Mouse (Mus musculus) thymus, adult 2 months (tissue): ENCODE results near the gene Wnt4. TPM values are rescaled to one million over a fixed set of nuclear protein-coding genes. Genes with fewer than 3 reads are reported as not detected.

Source experiments
- DNase-seq: peaks from one replicate; pipeline ENCODE4 v3.0.0; 2021
- H3K27ac ChIP-seq: fragments of 200-500 bp; 2 replicates; pipeline ENCODE4 v1.5.1; 2012; ENCODE audit warnings: low read length, control low read depth; ENCODE audit not compliant: control insufficient read depth, insufficient read depth
- H3K27me3 ChIP-seq: fragments of 200-500 bp; 2 replicates; pipeline ENCODE4 v1.6.1; 2012; ENCODE audit warnings: mild to moderate bottlenecking, low read length, moderate library complexity, mixed read lengths; ENCODE audit not compliant: control insufficient read depth, insufficient read depth
- H3K36me3 ChIP-seq: fragments of 200-500 bp; 2 replicates; pipeline ENCODE4 v1.6.1; 2012; ENCODE audit warnings: mild to moderate bottlenecking, low read length, moderate library complexity; ENCODE audit not compliant: control insufficient read depth, insufficient read depth
- H3K4me1 ChIP-seq: fragments of 200-500 bp; replicated peaks from 2 replicates; pipeline ENCODE4 v1.6.1; 2012; ENCODE audit warnings: low read length; ENCODE audit not compliant: control insufficient read depth, insufficient read depth
- H3K4me3 ChIP-seq: fragments of 200-500 bp; 2 replicates; pipeline ENCODE4 v1.5.1; 2012; ENCODE audit warnings: mild to moderate bottlenecking, low read length, control low read depth, moderate library complexity; ENCODE audit not compliant: control insufficient read depth, insufficient read depth
- CTCF ChIP-seq: fragments of 200-500 bp; IDR thresholded peaks from 2 replicates; pipeline ENCODE4 v1.5.1; 2012; ENCODE audit warnings: mild to moderate bottlenecking, control low read depth, low read length, moderate library complexity, borderline replicate concordance; ENCODE audit not compliant: control insufficient read depth, poor library complexity, insufficient read depth; ENCODE audit errors: extremely low read depth
- POLR2A ChIP-seq: fragments of 200-500 bp; IDR thresholded peaks from 2 replicates; pipeline ENCODE4 v1.6.1; 2012; ENCODE audit warnings: mild to moderate bottlenecking, low read length, control low read depth, moderate library complexity; ENCODE audit not compliant: control insufficient read depth, poor library complexity, insufficient read depth; ENCODE audit errors: extremely low read depth
- WGBS: fragments of 180-500 bp; shearing (Covaris S2); methylation state at CpG from one replicate; pipeline ENCODE4 v1.1.7; 2018; 5-methylcytosine and 5-hydroxymethylcytosine counted together
- polyA plus RNA-seq: library from polyadenylated mRNA; depleted of rRNA; stranded (reverse); fragments of >200 nt; gene quantifications from 2 replicates; pipeline ENCODE4 v1.2.3, GENCODE M21; 2012; rRNA removed

Gene Wnt4
- polyA plus RNA-seq, 1 experiment = 9.1 TPM

- WGBS = 53% methylated on average over 1 of the region's 1 CpGs
Observed at GRCm38 (mm10) chr4:137342816-137343215, 65.5 kb downstream of the Wnt4 start.

GRCm38 (mm10) chr4:137345112-137345511, 67.8 kb downstream of the Wnt4 start:
- no peak for TF ChIP-seq POLR2A
- no peak for TF ChIP-seq CTCF
- no peaks in the 10 kb centered on the region for H3K27me3 ChIP-seq
- no peak for DNase-seq
- H3K27ac ChIP-seq = no peak overlapping the region
- no peaks in the 10 kb centered on the region; the same call in 1 of the 2 replicates for H3K4me1 ChIP-seq
- 17% methylated on average over 2 of the region's 2 CpGs for WGBS
- H3K4me3 ChIP-seq = no peak overlapping the region
- 0 out of 2 replicates have a peak, but pooled peaks cover 4% of the 10 kb centered on the region for H3K36me3 ChIP-seq

More at GRCm38 (mm10) chr4:137342816-137343215, 65.5 kb downstream of the Wnt4 start:
- no peak for DNase-seq
- Histone ChIP-seq H3K4me3 (no peak overlapping the region), H3K27ac (no peak overlapping the region), H3K36me3 (0 out of 2 replicates have a peak, but pooled peaks cover 4% of the 10 kb centered on the region), H3K27me3 (no peaks in the 10 kb centered on the region), H3K4me1 (no peaks in the 10 kb centered on the region)
- TF ChIP-seq CTCF = no peak
- no peak for TF ChIP-seq POLR2A

DNA sequence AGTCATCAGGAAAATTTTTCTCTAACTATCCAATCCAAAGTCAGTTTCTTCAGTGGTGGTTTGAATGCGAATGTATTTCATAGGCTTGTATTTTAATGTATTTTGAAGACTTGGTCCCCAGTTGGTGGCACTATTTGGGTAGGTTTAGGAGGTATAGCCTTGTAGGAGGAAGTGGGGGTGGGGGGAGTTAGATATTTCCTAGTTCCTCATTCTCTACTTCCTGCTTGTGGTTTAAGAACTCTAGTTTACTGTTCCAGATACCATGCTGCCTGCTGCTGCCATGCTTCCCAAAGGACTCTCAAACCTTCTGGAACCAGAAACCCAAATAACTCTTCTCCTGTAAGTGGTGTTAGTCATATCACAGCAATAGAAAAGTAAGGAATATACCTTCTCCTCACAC, 68.5 kb downstream of the Wnt4 start:
- 59% methylated on average over 1 of the region's 1 CpGs for WGBS
- Histone ChIP-seq H3K4me3 (no peak overlapping the region), H3K4me1 (no peaks in the 10 kb centered on the region; the same call in 1 of the 2 replicates), H3K36me3 (0 out of 2 replicates have a peak, but pooled peaks cover 4% of the 10 kb centered on the region), H3K27ac (no peak overlapping the region; the same call in 1 of the 2 replicates), H3K27me3 (no peaks in the 10 kb centered on the region)
- peak; percentile 27 for DNase-seq
- TF ChIP-seq CTCF (no peak), POLR2A (no peak)

Other genes with a start within 250 kb of the Wnt4 start
- gene Zbtb40, start 228.7 kb upstream of the Wnt4 start, polyA plus RNA-seq = 24.9 and 30.8 TPM in 2 replicates
- gene Cdc42, start 80.2 kb downstream of the Wnt4 start, polyA plus RNA-seq = 80.3 and 94.4 TPM in 2 replicates
- not detected in 2 replicates for gene Cela3a, start 132.3 kb downstream of the Wnt4 start, polyA plus RNA-seq
- 1.1 and 1.4 TPM in 2 replicates for gene Cela3b, start 153.1 kb downstream of the Wnt4 start, polyA plus RNA-seq
- 0.22 TPM in 1 of 2 replicates, not detected in the other for gene 1700013G24Rik, start 175.8 kb downstream of the Wnt4 start, polyA plus RNA-seq
- 21.6 and 25.6 TPM in 2 replicates for gene Hspg2, start 191.3 kb downstream of the Wnt4 start, polyA plus RNA-seq